Mouse (Mus musculus) erythroblast, embryonic 14.5 days (primary cell): ENCODE measurements around the gene Alox5.

Experiments
- GATA1 ChIP-seq: IDR thresholded peaks from 2 replicates; pipeline ENCODE4 v1.6.1; 2012; ENCODE audit warnings: low read length, inconsistent platforms, mixed read lengths
- TAL1 ChIP-seq: IDR thresholded peaks from 3 replicates; pipeline ENCODE4 v1.6.1; 2012; ENCODE audit warnings: low read length, inconsistent platforms, mixed read lengths

DNA sequence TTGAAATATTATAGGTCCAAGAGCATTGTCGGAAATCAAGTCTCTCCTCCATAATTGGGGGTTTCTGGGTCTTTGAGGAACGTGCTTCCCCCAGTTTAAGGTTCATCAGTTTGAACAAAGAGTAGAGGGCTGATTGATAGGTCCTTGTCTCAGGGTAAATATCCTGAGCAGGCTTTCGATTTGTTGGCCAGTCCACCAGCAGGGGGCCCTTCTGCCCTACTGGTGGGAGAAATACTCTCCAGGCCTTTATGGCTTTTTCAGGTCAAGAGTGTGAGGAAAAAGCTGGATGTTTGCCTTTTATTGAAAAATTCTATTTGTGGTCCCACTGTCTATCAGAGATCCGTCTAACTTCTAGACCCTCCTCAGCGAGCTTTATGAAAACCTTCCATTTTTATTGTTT lies 32.7 kb downstream of the Alox5 start:
- TF ChIP-seq GATA1 (no peak), TAL1 (no peak)
